Mouse (Mus musculus) adrenal gland, adult 10 weeks (tissue): ENCODE results near the gene Ccdc54. TPM values are rescaled to one million over a fixed set of nuclear protein-coding genes. Genes with fewer than 3 reads are reported as not detected.

Experiments
- polyA plus RNA-seq: library from polyadenylated mRNA; stranded (reverse); fragments of 350-450 nt; fragmentation: Illumina TruSeq; extraction: RNeasy Lipid Tissue Mini Kit (QIAGEN cat#74804); gene quantifications from one replicate; pipeline ENCODE4 v1.2.3, GENCODE M21; 2014; ENCODE audit warnings: low read depth, low replicate concordance

Gene Ccdc54
- not detected for polyA plus RNA-seq

GRCm38 (mm10) chr16:50591054-50591453 is at the start of gene Ccdc54:
Gene Ccdc54 (minus strand): TSS chr16:50591154.

Other genes starting within 250 kb of the Ccdc54 start
- gene Bbx, start 158.8 kb downstream of the Ccdc54 start, polyA plus RNA-seq, result 53.8 TPM